ENCODE assay signal across 7 mouse cellular contexts in genomic region chr5:140644702-140645201, GRCm38 (mm10). TPM values are rescaled to one million over a fixed set of nuclear protein-coding genes. Genes with fewer than 3 reads are reported as not detected.
DNase-seq lines count a peak whose midpoint lies in the region; ATAC-seq and TF ChIP-seq lines count a peak whose summit lies in the region.

No protein-coding gene starts in this region.

- peaks cover 0 to 27% of the 10 kb centered on the region in 2 experiments; a peak in 2 of 4 replicates for H3K36me3 ChIP-seq in MEL (ENCODE audit: control insufficient read depth in 1 of 2, insufficient read depth in 2 of 2, low read length in 2 of 2)
- peaks cover 7% of the 10 kb centered on the region; the same call in 1 of the 2 replicates for H3K36me3 ChIP-seq in liver, embryonic 13.5 days
- no peaks in the 10 kb centered on the region for H3K36me3 ChIP-seq in stomach, embryonic 16.5 days (ENCODE audit: control insufficient read depth, insufficient read depth, low read length)

- H3K27ac ChIP-seq in MEL (ENCODE audit: control insufficient read depth, low read depth, low read length) = peak overlapping the region; percentile 66
- H3K27ac ChIP-seq in liver, embryonic 13.5 days = peak overlapping the region; percentile 92
- H3K27ac ChIP-seq in stomach, embryonic 16.5 days (ENCODE audit: low read length) = peak overlapping the region; percentile 41; the same call in 1 of the 2 replicates

- TF ChIP-seq EP300 in MEL (IDR thresholded peaks at IDR 0.05; ENCODE audit: low read depth in 1 of 2, low read length in 2 of 2) = peak; percentile 91 to 97

- no peaks in the 10 kb centered on the region for H3K9me3 ChIP-seq in MEL (replicated peaks; ENCODE audit: insufficient read depth, low read length)
- no peaks in the 10 kb centered on the region for H3K9me3 ChIP-seq in liver, embryonic 13.5 days (replicated peaks)
- no peaks in the 10 kb centered on the region for H3K9me3 ChIP-seq in stomach, embryonic 16.5 days (replicated peaks; ENCODE audit: control insufficient read depth, low read length)

- peak; percentile 72 for ATAC-seq in liver, embryonic 13.5 days (ENCODE audit: low read depth)
- no peak for ATAC-seq in stomach, embryonic 16.5 days (ENCODE audit: insufficient read depth, low FRiP score)

- H3K27me3 ChIP-seq in MEL (ENCODE audit: control insufficient read depth in 1 of 2, insufficient read depth in 2 of 2, low read length in 2 of 2) = no peaks in the 10 kb centered on the region
- no peaks in the 10 kb centered on the region for H3K27me3 ChIP-seq in liver, embryonic 13.5 days
- no peaks in the 10 kb centered on the region for H3K27me3 ChIP-seq in stomach, embryonic 16.5 days (ENCODE audit: control insufficient read depth, insufficient read depth, low read length)

- H3K4me2 ChIP-seq in liver, embryonic 13.5 days = peak overlapping the region; percentile 69
- H3K4me2 ChIP-seq in stomach, embryonic 16.5 days (ENCODE audit: low read depth, low read length) = peak overlapping the region; percentile 4; the same call in 1 of the 2 replicates

- peak overlapping the region; percentile 49 for H3K9ac ChIP-seq in MEL (ENCODE audit: control insufficient read depth, low read depth, low read length, poor library complexity, severe bottlenecking)
- H3K9ac ChIP-seq in liver, embryonic 13.5 days = peak overlapping the region; percentile 96
- H3K9ac ChIP-seq in stomach, embryonic 16.5 days (ENCODE audit: low read length) = no peak overlapping the region; the same call in 1 of the 2 replicates

- whole genome bisulfite sequencing in liver, embryonic 13.5 days (ENCODE audit: insufficient replicate concordance) = 18% methylated on average over 15 of the region's 15 CpGs
- 67% methylated on average over 15 of the region's 15 CpGs for WGBS in stomach, embryonic 16.5 days

- intact Hi-C loops in heart, postnatal 14 days (cut with DNase I) = no loop called here

- peak overlapping the region; percentile 11 to 27 for H3K4me3 ChIP-seq in MEL (ENCODE audit: control insufficient read depth in 1 of 2, insufficient read depth in 1 of 2, low read depth in 2 of 2, low read length in 2 of 2)
- H3K4me3 ChIP-seq in liver, embryonic 13.5 days (replicated peaks) = peak overlapping the region; percentile 29
- no peak overlapping the region for H3K4me3 ChIP-seq in stomach, embryonic 16.5 days (replicated peaks; ENCODE audit: low read length)

- H3K79me2 ChIP-seq in MEL (ENCODE audit: control insufficient read depth, insufficient read depth, low read length, poor library complexity) = peaks cover 4% of the 10 kb centered on the region; the same call in 1 of the 2 replicates

- TF ChIP-seq CTCF in MEL (IDR thresholded peaks at IDR 0.05 in 2 of 3, conservative IDR thresholded peaks at IDR 0.05 in 1 of 3; ENCODE audit: control insufficient read depth in 1 of 3, insufficient read depth in 1 of 3, low read depth in 2 of 3, low read length in 3 of 3, poor library complexity in 1 of 3, severe bottlenecking in 1 of 3) = no peak

- H3K4me1 ChIP-seq in MEL (ENCODE audit: control insufficient read depth in 1 of 2, insufficient read depth in 2 of 2, low read length in 2 of 2) = peaks cover 11 to 40% of the 10 kb centered on the region in 2 experiments
- peaks cover 89% of the 10 kb centered on the region for H3K4me1 ChIP-seq in liver, embryonic 13.5 days (replicated peaks)
- H3K4me1 ChIP-seq in stomach, embryonic 16.5 days (ENCODE audit: control insufficient read depth, insufficient read depth, low read length) = peaks cover 72% of the 10 kb centered on the region

- peak; percentile 94 for DNase-seq in MEL (ENCODE audit: low read depth, low spot score)
- DNase-seq in c-Kit-positive CD71-positive TER-119-negative erythroid progenitor cells, embryonic 14.5 days (ENCODE audit: low read depth) = peak; percentile 82
- peak; percentile 48 to 53 for DNase-seq in heart, postnatal 14 days
- DNase-seq in liver, embryonic 13.5 days = peak; percentile 77
- no peak for DNase-seq in adrenal gland, adult 18-20 months (ENCODE audit: low spot score in 2 of 2)
- DNase-seq in frontal cortex, postnatal 10 days (ENCODE audit: low spot score in 2 of 2) = no peak

- no peak for TF ChIP-seq RAD21 in MEL (IDR thresholded peaks at IDR 0.05; ENCODE audit: low read depth, low read length)

- no peak for TF ChIP-seq POLR2A in MEL (IDR thresholded peaks at IDR 0.05; ENCODE audit: control insufficient read depth in 1 of 2, insufficient read depth in 1 of 2, low read depth in 1 of 2, low read length in 2 of 2, poor library complexity in 1 of 2)

TF ChIP-seq in MEL, 35 proteins besides CTCF, POLR2A, EP300 and RAD21 (continues in another document):
- TF ChIP-seq JUND (IDR thresholded peaks at IDR 0.05; ENCODE audit: low read depth, low read length) (no peak), MAZ (IDR thresholded peaks at IDR 0.05; ENCODE audit: low read depth, low read length) (peak; percentile 99), ELF1 (IDR thresholded peaks at IDR 0.05; ENCODE audit: low read depth, low read length) (no peak; the same call in 1 of the 2 replicates), GABPA (IDR thresholded peaks at IDR 0.05; ENCODE audit: low read depth, low read length) (no peak), RCOR1 (IDR thresholded peaks at IDR 0.05; ENCODE audit: low read depth, low read length) (peak; percentile 94), USF2 (IDR thresholded peaks at IDR 0.05; ENCODE audit: borderline replicate concordance in 1 of 2, insufficient read depth in 1 of 2, low read depth in 1 of 2, low read length in 2 of 2) (no peak), KAT2A (conservative IDR thresholded peaks at IDR 0.05; ENCODE audit: low read depth, low read length) (no peak), TCF12 (IDR thresholded peaks at IDR 0.05; ENCODE audit: low read depth, low read length) (peak; percentile 100), ZNF384 (IDR thresholded peaks at IDR 0.05; ENCODE audit: low read depth, low read length) (no peak), MXI1 (IDR thresholded peaks at IDR 0.05; ENCODE audit: low read depth, low read length) (peak; percentile 93), BHLHE40 (IDR thresholded peaks at IDR 0.05; ENCODE audit: borderline replicate concordance, low read depth, low read length) (no peak; the same call in none of the 2 replicates), ZMIZ1 (IDR thresholded peaks at IDR 0.05; ENCODE audit: low read depth, low read length) (no peak; the same call in 1 of the 2 replicates), SIN3A (IDR thresholded peaks at IDR 0.05; ENCODE audit: low read length) (peak; percentile 83), POLR2AphosphoS2 (IDR thresholded peaks at IDR 0.05; ENCODE audit: low read length) (no peak), E2F4 (IDR thresholded peaks at IDR 0.05; ENCODE audit: borderline replicate concordance, low read depth, low read length) (no peak), NRF1 (IDR thresholded peaks at IDR 0.05; ENCODE audit: insufficient read depth, low read depth, low read length, poor library complexity, severe bottlenecking) (peak; percentile 59; the same call in 1 of the 2 replicates), UBTF (IDR thresholded peaks at IDR 0.05; ENCODE audit: borderline replicate concordance, insufficient read depth, low read depth, low read length) (no peak), MEF2A (IDR thresholded peaks at IDR 0.05; ENCODE audit: extremely low read depth, insufficient replicate concordance, low read depth, low read length, poor library complexity, severe bottlenecking) (0 out of 2 replicates have a peak, but pooled peaks have one; percentile 74), POLR2AphosphoS5 (IDR thresholded peaks at IDR 0.05; ENCODE audit: borderline replicate concordance, low read depth, low read length) (no peak), USF1 (IDR thresholded peaks at IDR 0.05; ENCODE audit: low read depth, low read length) (peak; percentile 75), CHD1 (IDR thresholded peaks at IDR 0.05; ENCODE audit: low read depth, low read length) (no peak), TBP (IDR thresholded peaks at IDR 0.05; ENCODE audit: low read depth, low read length) (0 out of 2 replicates have a peak, but pooled peaks have one; percentile 41), ZKSCAN1 (IDR thresholded peaks at IDR 0.05; ENCODE audit: low read depth, low read length) (no peak), HCFC1 (IDR thresholded peaks at IDR 0.05; ENCODE audit: low read depth, low read length) (no peak; the same call in 1 of the 2 replicates), GATA1 (IDR thresholded peaks at IDR 0.05; ENCODE audit: low read depth, low read length) (peak; percentile 90), ZC3H11A (IDR thresholded peaks at IDR 0.05; ENCODE audit: low read depth, low read length) (no peak), SMC3 (IDR thresholded peaks at IDR 0.05; ENCODE audit: low read depth, low read length) (0 out of 2 replicates have a peak, but pooled peaks have one; percentile 8)

RNA-seq across cellular contexts. Expression of gene Ttyh3, which starts 4.1 kb away (rescaled TPM):
- total RNA-seq in MEL (2012; rRNA removed) = 4.6 and 5.9 TPM in 2 replicates
- 10 to 100 TPM in 1 of 2 experiments, not detected in 1; 35.7 TPM for polyA plus RNA-seq in MEL (2012; ENCODE audit: insufficient read depth in 1 of 2, insufficient read length in 2 of 2, low read depth in 1 of 2, low replicate concordance in 2 of 2, missing spikeins in 1 of 2)
- total RNA-seq in heart, postnatal 14 days (2021) = 10 to 100 TPM; 31.6 to 31.9 TPM
- polyA plus RNA-seq in liver, embryonic 13.5 days (2015; fragmentation: Nextera tagmentation; extraction: Ambion mirVana) = 4.8 and 4.9 TPM in 2 replicates
- polyA plus RNA-seq in stomach, embryonic 16.5 days (2015; fragmentation: Nextera tagmentation; extraction: Ambion mirVana) = 13.8 and 17.8 TPM in 2 replicates
- total RNA-seq in adrenal gland, adult 18-20 months (2021) = 10 to 100 TPM; 26.5 to 70.6 TPM

RNA-seq across cellular contexts. Expression of gene Lfng, which starts 37.6 kb away (rescaled TPM):
- total RNA-seq in MEL (2012; rRNA removed) = 8.6 and 14.1 TPM in 2 replicates
- polyA plus RNA-seq in MEL (2012; ENCODE audit: insufficient read depth in 1 of 2, insufficient read length in 2 of 2, low read depth in 1 of 2, low replicate concordance in 2 of 2, missing spikeins in 1 of 2) = 10 to 100 TPM in 1 of 2 experiments, not detected in 1; 11.2 TPM
- 10 to 100 TPM; 18.1 to 22.4 TPM for total RNA-seq in heart, postnatal 14 days (2021)
- 7.6 and 8.0 TPM in 2 replicates for polyA plus RNA-seq in liver, embryonic 13.5 days (2015; fragmentation: Nextera tagmentation; extraction: Ambion mirVana)
- 21.5 and 21.6 TPM in 2 replicates for polyA plus RNA-seq in stomach, embryonic 16.5 days (2015; fragmentation: Nextera tagmentation; extraction: Ambion mirVana)
- 10 to 100 TPM in 1 of 2 experiments, 1 to 10 TPM in 1; 9.8 to 12.3 TPM for total RNA-seq in adrenal gland, adult 18-20 months (2021)

RNA-seq across cellular contexts. Expression of gene Iqce, which starts 57.4 kb away (rescaled TPM):
- total RNA-seq in MEL (2012; rRNA removed) = 6.4 and 7.3 TPM in 2 replicates
- 10 to 100 TPM in 1 of 2 experiments, not detected in 1; 21.2 TPM for polyA plus RNA-seq in MEL (2012; ENCODE audit: insufficient read depth in 1 of 2, insufficient read length in 2 of 2, low read depth in 1 of 2, low replicate concordance in 2 of 2, missing spikeins in 1 of 2)
- 10 to 100 TPM in 1 of 2 experiments, 1 to 10 TPM in 1; 8.1 to 10.2 TPM for total RNA-seq in heart, postnatal 14 days (2021)
- 4.3 and 5.6 TPM in 2 replicates for polyA plus RNA-seq in liver, embryonic 13.5 days (2015; fragmentation: Nextera tagmentation; extraction: Ambion mirVana)
- polyA plus RNA-seq in stomach, embryonic 16.5 days (2015; fragmentation: Nextera tagmentation; extraction: Ambion mirVana) = 19.2 and 21.1 TPM in 2 replicates
- total RNA-seq in adrenal gland, adult 18-20 months (2021) = 10 to 100 TPM; 11.4 to 14.3 TPM

Comparison
In these comparisons a context has a peak if more than half of its experiments do, and no peak if none do; other contexts are left out.
1. DNase-seq: peak in MEL (single experiment), c-Kit-positive CD71-positive TER-119-negative erythroid progenitor cells, embryonic 14.5 days (single experiment), heart, postnatal 14 days (2 of 2) and liver, embryonic 13.5 days (single experiment); none in adrenal gland, adult 18-20 months (0 of 2) and frontal cortex, postnatal 10 days (0 of 2).
2. H3K27ac ChIP-seq: peak in every context shown above with its lines; median percentile 92 in liver, embryonic 13.5 days; 66 in MEL; 41 in stomach, embryonic 16.5 days.